Mouse (Mus musculus) heart, adult 2 months (tissue): ENCODE data around the gene Bank1.

Experiments used
- CTCF ChIP-seq: fragments of 200-600 bp; IDR thresholded peaks from 2 replicates; pipeline ENCODE4 v1.8.1; 2022; ENCODE audit warnings: antibody characterized with exemption, mild to moderate bottlenecking, moderate library complexity
- POLR2A ChIP-seq: fragments of 200-500 bp; IDR thresholded peaks from 2 replicates; pipeline ENCODE4 v1.6.1; 2011; ENCODE audit warnings: mild to moderate bottlenecking, low read depth, low read length, control low read depth; ENCODE audit not compliant: insufficient read depth

- no peak for TF ChIP-seq CTCF
- no peak for TF ChIP-seq POLR2A
These were observed 78.5 kb downstream of the Bank1 start for GRCm38 (mm10) chr3:136247331-136247730.
